Mouse (Mus musculus) C2C12 (cell line): ENCODE results near the gene Gucy2g.

Experiments
- CTCF ChIP-seq: IDR thresholded peaks from one replicate; pipeline ENCODE4 v1.5.1; 2011; ENCODE audit not compliant: control insufficient read depth, insufficient read depth, insufficient read length
- FOSL1 ChIP-seq: IDR thresholded peaks from one replicate; pipeline ENCODE4 v1.8.0; 2011; ENCODE audit warnings: mild to moderate bottlenecking, low read length; ENCODE audit not compliant: poor library complexity, insufficient read depth, severe bottlenecking
- MAX ChIP-seq: IDR thresholded peaks from one replicate; pipeline ENCODE4 v1.6.1; 2011; ENCODE audit warnings: mild to moderate bottlenecking, control low read depth
- MYOD1 ChIP-seq: IDR thresholded peaks from one replicate; pipeline ENCODE4 v1.6.1; 2011; ENCODE audit warnings: low read depth; ENCODE audit not compliant: control insufficient read depth, insufficient read length
- MYOG ChIP-seq: IDR thresholded peaks from one replicate; pipeline ENCODE4 v1.6.1; 2011; ENCODE audit not compliant: control insufficient read depth, insufficient read length; ENCODE audit errors: extremely low read depth
- USF1 ChIP-seq: IDR thresholded peaks from one replicate; pipeline ENCODE4 v1.6.1; 2011; ENCODE audit warnings: low read depth, mild to moderate bottlenecking, control low read depth, moderate library complexity

- no peak for TF ChIP-seq MAX
- peak; percentile 40 for TF ChIP-seq CTCF
- no peak for TF ChIP-seq FOSL1
- TF ChIP-seq MYOG = no peak
- TF ChIP-seq MYOD1 = no peak
- TF ChIP-seq USF1 = no peak
These were observed 34.4 kb downstream of the Gucy2g start for GRCm38 (mm10) chr19:55206482-55207138.
